Mouse (Mus musculus): ENCODE results near the gene H2-Q10. TPM values are rescaled to one million over a fixed set of nuclear protein-coding genes. Genes with fewer than 3 reads are reported as not detected.
"Not testable (repeated sequence)": the region's sequence is repeated elsewhere in the genome, so short reads cannot be mapped to it uniquely, and the experiment has no call there.

H2-Q10 gene
- polyA plus RNA-seq, 1 experiment from 2014 or later: 0.10 TPM

GRCm38 (mm10) chr17:35434836-35435235, 35.1 kb upstream of the H2-Q10 start:
- not testable (repeated sequence) for H3K9me3 ChIP-seq (replicated peaks); H3K4me1 ChIP-seq; H3K4me3 ChIP-seq; H3K4me2 ChIP-seq (replicated peaks); H3K9ac ChIP-seq; ATAC-seq (ENCODE audit: low FRiP score); H3K36me3 ChIP-seq; H3K27ac ChIP-seq
- 8% methylated on average over 8 of the region's 8 CpGs for WGBS
- H3K27me3 ChIP-seq: peaks cover 19% of the 10 kb centered on the region

GRCm38 (mm10) chr17:35435577-35435976, 34.3 kb upstream of the H2-Q10 start:
- H3K4me2 ChIP-seq (replicated peaks); H3K9me3 ChIP-seq (replicated peaks); H3K27ac ChIP-seq; H3K36me3 ChIP-seq; H3K4me3 ChIP-seq; ATAC-seq (ENCODE audit: low FRiP score); H3K9ac ChIP-seq; H3K4me1 ChIP-seq: not testable (repeated sequence)
- peaks cover 24% of the 10 kb centered on the region for H3K27me3 ChIP-seq
- 81% methylated on average over 3 of the region's 3 CpGs for WGBS

GRCm38 (mm10) chr17:35437386-35437936, 32.4 kb upstream of the H2-Q10 start:
- not testable (repeated sequence) for H3K9ac ChIP-seq; H3K4me3 ChIP-seq; H3K27ac ChIP-seq; H3K36me3 ChIP-seq; H3K9me3 ChIP-seq (replicated peaks); H3K4me1 ChIP-seq; ATAC-seq (ENCODE audit: low FRiP score); H3K4me2 ChIP-seq (replicated peaks)
- H3K27me3 ChIP-seq: peaks cover 24% of the 10 kb centered on the region
- WGBS: 63% methylated on average over 1 of the region's 1 CpGs

GRCm38 (mm10) chr17:35438395-35438794, 31.5 kb upstream of the H2-Q10 start:
- H3K4me3 ChIP-seq; ATAC-seq (ENCODE audit: low FRiP score); H3K9me3 ChIP-seq (replicated peaks); H3K4me1 ChIP-seq; H3K9ac ChIP-seq; H3K27ac ChIP-seq; H3K4me2 ChIP-seq (replicated peaks); H3K36me3 ChIP-seq: not testable (repeated sequence)
- WGBS: 75% methylated on average over 2 of the region's 3 CpGs
- peaks cover 24% of the 10 kb centered on the region for H3K27me3 ChIP-seq

GRCm38 (mm10) chr17:35438885-35439284, 31.0 kb upstream of the H2-Q10 start, which contains the start of gene H2-Q7:
TSS of gene H2-Q7 (plus strand) at chr17:35439155.
- not testable (repeated sequence) for H3K9me3 ChIP-seq (replicated peaks); H3K36me3 ChIP-seq; H3K4me1 ChIP-seq; H3K27ac ChIP-seq
- H3K27me3 ChIP-seq: peaks cover 24% of the 10 kb centered on the region
- 3% methylated on average over 18 of the region's 18 CpGs for WGBS
- peak within 1 kb of the TSS; percentile 68 for H3K9ac ChIP-seq
- ATAC-seq (ENCODE audit: low FRiP score): peak; percentile 91
- H3K4me3 ChIP-seq: peak within 1 kb of the TSS; percentile 50
- peak within 1 kb of the TSS; percentile 94 for H3K4me2 ChIP-seq (replicated peaks)

- not testable (repeated sequence) for H3K4me1 ChIP-seq; H3K27ac ChIP-seq; H3K9me3 ChIP-seq (replicated peaks); H3K36me3 ChIP-seq
- Histone ChIP-seq H3K9ac (peak overlapping the region; percentile 68), H3K27me3 (peaks cover 24% of the 10 kb centered on the region), H3K4me2 (replicated peaks) (peak overlapping the region; percentile 94), H3K4me3 (peak overlapping the region; percentile 50)
- ATAC-seq (ENCODE audit: low FRiP score): peak; percentile 57
- 1% methylated on average over 47 of the region's 48 CpGs for WGBS
Observed at GRCm38 (mm10) chr17:35439295-35439747, 30.6 kb upstream of the H2-Q10 start.

GRCm38 (mm10) chr17:35439925-35440645, 29.8 kb upstream of the H2-Q10 start:
- peaks cover 20% of the 10 kb centered on the region for H3K27me3 ChIP-seq
- WGBS: 44% methylated on average over 27 of the region's 27 CpGs

GRCm38 (mm10) chr17:35442376-35442775, 27.5 kb upstream of the H2-Q10 start:
- peaks cover 17% of the 10 kb centered on the region for H3K27me3 ChIP-seq
- not testable (repeated sequence) for H3K36me3 ChIP-seq; H3K4me1 ChIP-seq; H3K27ac ChIP-seq; H3K4me2 ChIP-seq (replicated peaks); H3K4me3 ChIP-seq; ATAC-seq (ENCODE audit: low FRiP score); H3K9ac ChIP-seq; H3K9me3 ChIP-seq (replicated peaks)
- 93% methylated on average over 2 of the region's 2 CpGs for WGBS

More at GRCm38 (mm10) chr17:35439925-35440645, 29.8 kb upstream of the H2-Q10 start:
- Histone ChIP-seq H3K4me2 (replicated peaks) (peak overlapping the region; percentile 94), H3K4me3 (peak overlapping the region; percentile 50; the same call in 1 of the 2 replicates)
- not testable (repeated sequence) for H3K4me1 ChIP-seq; H3K9ac ChIP-seq; ATAC-seq (ENCODE audit: low FRiP score); H3K9me3 ChIP-seq (replicated peaks); H3K27ac ChIP-seq; H3K36me3 ChIP-seq

GRCm38 (mm10) chr17:35444510-35444909, 25.4 kb upstream of the H2-Q10 start:
- not testable (repeated sequence) for H3K36me3 ChIP-seq; H3K9ac ChIP-seq; H3K27me3 ChIP-seq; H3K4me3 ChIP-seq; ATAC-seq (ENCODE audit: low FRiP score); H3K4me1 ChIP-seq; H3K9me3 ChIP-seq (replicated peaks); H3K27ac ChIP-seq; H3K4me2 ChIP-seq (replicated peaks)
- 83% methylated on average over 2 of the region's 2 CpGs for WGBS

GRCm38 (mm10) chr17:35458247-35458646, 11.6 kb upstream of the H2-Q10 start:
- H3K9ac ChIP-seq; ATAC-seq (ENCODE audit: low FRiP score); H3K36me3 ChIP-seq; H3K4me1 ChIP-seq; H3K9me3 ChIP-seq (replicated peaks); H3K27me3 ChIP-seq; H3K4me3 ChIP-seq; H3K27ac ChIP-seq; H3K4me2 ChIP-seq (replicated peaks): not testable (repeated sequence)
- no CpG with 5 or more reads among the region's 1 CpGs for WGBS

GRCm38 (mm10) chr17:35460513-35461341, 9.2 kb upstream of the H2-Q10 start:
- not testable (repeated sequence) for H3K36me3 ChIP-seq; H3K4me3 ChIP-seq; H3K9me3 ChIP-seq (replicated peaks); H3K4me1 ChIP-seq; ATAC-seq (ENCODE audit: low FRiP score); H3K4me2 ChIP-seq (replicated peaks); H3K27ac ChIP-seq; H3K27me3 ChIP-seq; H3K9ac ChIP-seq
- 45% methylated on average over 2 of the region's 9 CpGs for WGBS

- H3K9me3 ChIP-seq (replicated peaks); ATAC-seq (ENCODE audit: low FRiP score); H3K36me3 ChIP-seq; H3K4me1 ChIP-seq; H3K27ac ChIP-seq; H3K4me3 ChIP-seq; H3K4me2 ChIP-seq (replicated peaks); H3K9ac ChIP-seq: not testable (repeated sequence)
- H3K27me3 ChIP-seq: peaks cover 24% of the 10 kb centered on the region
- WGBS: 5% methylated on average over 8 of the region's 8 CpGs
Observed at GRCm38 (mm10) chr17:35465651-35466050, 4.2 kb upstream of the H2-Q10 start.
